Mouse (Mus musculus): ENCODE data around the gene 3300002I08Rik.
"Not testable (repeated sequence)": the region's sequence is repeated elsewhere in the genome, so short reads cannot be mapped to it uniquely, and the experiment has no call there.

3300002I08Rik gene

GRCm38 (mm10) chr2:150362113-150362877 lies at the start of gene 3300002I08Rik:
3300002I08Rik (minus strand) TSS chr2:150362765.
- peak; percentile 93 for DNase-seq

- DNase-seq: not testable (repeated sequence)
Measured at GRCm38 (mm10) chr2:150412146-150412545, 49.6 kb upstream of the 3300002I08Rik start.

- DNase-seq: no peak
Measured at GRCm38 (mm10) chr2:150390198-150390597, 27.6 kb upstream of the 3300002I08Rik start.

GRCm38 (mm10) chr2:150385553-150386106 lies 23.1 kb upstream of the 3300002I08Rik start:
- DNase-seq: not testable (repeated sequence)

- DNase-seq: no peak
Measured at GRCm38 (mm10) chr2:150362878-150363229, 289 bp upstream of the 3300002I08Rik start.

GRCm38 (mm10) chr2:150357136-150357535 lies 5.4 kb downstream of the 3300002I08Rik start:
- not testable (repeated sequence) for DNase-seq

- no peak for DNase-seq
Measured at GRCm38 (mm10) chr2:150323402-150323801, 39.2 kb downstream of the 3300002I08Rik start, which contains the start of gene Gm10130. Gm10130 (plus strand) TSS chr2:150323702.

GRCm38 (mm10) chr2:150318973-150319372 lies 43.6 kb downstream of the 3300002I08Rik start:
- DNase-seq: no peak

GRCm38 (mm10) chr2:150316140-150316539 lies 46.4 kb downstream of the 3300002I08Rik start:
- no peak for DNase-seq

GRCm38 (mm10) chr2:150310952-150311884 lies 51.3 kb downstream of the 3300002I08Rik start:
- DNase-seq: peak; percentile 95

- DNase-seq: no peak
Measured at GRCm38 (mm10) chr2:150307183-150307773, 55.3 kb downstream of the 3300002I08Rik start.

- DNase-seq: no peak
Measured at GRCm38 (mm10) chr2:150299096-150299495, 63.5 kb downstream of the 3300002I08Rik start.

GRCm38 (mm10) chr2:150293669-150294068 lies 68.9 kb downstream of the 3300002I08Rik start:
- DNase-seq: no peak

Data from kidney, postnatal 10 days (tissue).